Mouse (Mus musculus): ENCODE data around the gene Wfdc12. TPM values are rescaled to one million over a fixed set of nuclear protein-coding genes. Genes with fewer than 3 reads are reported as not detected.
"Not testable (repeated sequence)": the region's sequence is repeated elsewhere in the genome, so short reads cannot be mapped to it uniquely, and the experiment has no call there.

The Wfdc12 gene
- 0.22 TPM in 1 of 2 replicates, not detected in the other for polyA plus RNA-seq (2016; fragmentation: Nextera tagmentation; extraction: Ambion mirVana)

DNA sequence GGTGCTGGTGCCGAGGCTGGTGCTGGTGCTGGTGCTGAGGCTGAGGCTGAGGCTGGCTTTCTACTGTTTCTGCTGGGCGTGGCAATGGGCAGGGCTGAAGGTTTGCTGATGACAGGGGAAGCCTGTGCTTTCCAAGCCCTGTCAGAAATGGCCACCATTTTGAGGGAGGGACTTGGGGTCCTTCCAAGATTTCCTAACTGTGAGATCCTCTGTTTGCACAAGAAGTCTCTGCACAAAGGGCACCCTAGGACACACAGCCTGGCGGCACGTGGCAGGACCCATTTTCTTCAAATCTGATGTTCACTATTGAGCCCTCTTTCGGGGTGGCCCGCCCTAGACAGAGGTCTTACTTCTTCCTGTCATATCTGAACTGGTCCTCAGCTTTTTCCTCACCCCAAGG lies at the start of gene Wfdc12:
Gene Wfdc12, minus strand, starts transcription at position 33 of the 400 bp plus-strand sequence.
- Histone ChIP-seq H3K4me3 (no peak within 1 kb of the TSS), H3K27me3 (no peaks in the 10 kb centered on the region), H3K9me3 (no peaks in the 10 kb centered on the region), H3K36me3 (no peaks in the 10 kb centered on the region), H3K4me2 (replicated peaks) (no peak within 1 kb of the TSS), H3K4me1 (no peaks in the 10 kb centered on the region), H3K9ac (no peak within 1 kb of the TSS), H3K27ac (no peak within 1 kb of the TSS)
- WGBS, result 84% methylated on average over 6 of the region's 6 CpGs
- ATAC-seq (ENCODE audit: insufficient number of reproducible peaks, insufficient read depth, low FRiP score, low TSS enrichment), result no peak

DNA sequence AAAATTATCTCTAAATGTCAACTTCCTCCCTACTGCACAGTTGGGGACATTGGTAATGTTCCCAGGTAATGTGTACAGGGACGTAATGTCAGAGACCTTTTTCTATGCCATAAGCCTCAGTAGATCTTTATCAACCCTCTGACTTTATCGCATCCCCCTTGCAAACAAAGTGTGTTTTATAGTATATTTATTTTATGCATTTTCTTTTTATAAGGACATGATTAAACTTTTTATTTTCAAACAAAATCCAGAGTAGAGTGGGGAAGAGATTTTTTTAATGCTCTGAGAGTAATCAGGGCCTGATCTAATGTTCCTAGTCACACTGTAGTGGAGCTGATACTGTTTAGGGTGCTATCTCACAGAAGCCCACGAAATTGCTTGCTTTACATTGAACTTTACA lies 48.0 kb upstream of the Wfdc12 start, which contains the start of gene Svs2:
Gene Svs2, minus strand, starts transcription at position 101 of the 400 bp plus-strand sequence.
- no peak within 1 kb of the TSS for H3K9ac ChIP-seq
- WGBS, result 88% methylated on average over 3 of the region's 3 CpGs
- ATAC-seq (ENCODE audit: insufficient number of reproducible peaks, insufficient read depth, low FRiP score, low TSS enrichment), result no peak

DNA sequence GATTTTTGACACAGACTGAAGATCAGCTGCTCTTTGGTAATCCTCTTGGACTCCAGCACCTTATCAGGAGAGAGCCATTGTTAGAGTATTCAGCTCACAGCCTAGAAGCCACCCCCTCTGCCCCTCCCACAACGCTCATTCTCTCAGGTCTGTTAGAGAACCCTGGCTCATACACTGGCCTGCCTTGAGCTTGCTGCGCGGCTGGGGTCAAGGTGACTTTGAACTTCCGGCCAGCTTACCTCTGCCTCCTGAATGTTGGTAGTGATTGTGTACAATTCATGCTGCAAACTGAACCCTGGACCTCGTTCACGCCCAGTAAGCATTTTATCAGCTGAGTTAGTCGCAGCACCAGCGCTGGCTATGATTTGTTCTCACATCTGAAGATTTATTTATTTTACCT lies 42.3 kb upstream of the Wfdc12 start:
- Histone ChIP-seq H3K4me1 (no peaks in the 10 kb centered on the region), H3K36me3 (no peaks in the 10 kb centered on the region), H3K27me3 (no peaks in the 10 kb centered on the region), H3K27ac (no peak overlapping the region), H3K4me2 (replicated peaks) (no peak overlapping the region), H3K9ac (no peak overlapping the region), H3K9me3 (no peaks in the 10 kb centered on the region), H3K4me3 (no peak overlapping the region)
- WGBS, result 91% methylated on average over 8 of the region's 8 CpGs
- ATAC-seq (ENCODE audit: insufficient number of reproducible peaks, insufficient read depth, low FRiP score, low TSS enrichment), result no peak

More for the DNA sequence above, 48.0 kb upstream of the Wfdc12 start, which contains the start of gene Svs2:
- Histone ChIP-seq H3K4me3 (no peak within 1 kb of the TSS), H3K27me3 (0 out of 2 replicates have a peak, but pooled peaks cover 3% of the 10 kb centered on the region), H3K36me3 (no peaks in the 10 kb centered on the region), H3K9me3 (no peaks in the 10 kb centered on the region), H3K4me2 (replicated peaks) (no peak within 1 kb of the TSS), H3K27ac (no peak within 1 kb of the TSS), H3K4me1 (no peaks in the 10 kb centered on the region)

DNA sequence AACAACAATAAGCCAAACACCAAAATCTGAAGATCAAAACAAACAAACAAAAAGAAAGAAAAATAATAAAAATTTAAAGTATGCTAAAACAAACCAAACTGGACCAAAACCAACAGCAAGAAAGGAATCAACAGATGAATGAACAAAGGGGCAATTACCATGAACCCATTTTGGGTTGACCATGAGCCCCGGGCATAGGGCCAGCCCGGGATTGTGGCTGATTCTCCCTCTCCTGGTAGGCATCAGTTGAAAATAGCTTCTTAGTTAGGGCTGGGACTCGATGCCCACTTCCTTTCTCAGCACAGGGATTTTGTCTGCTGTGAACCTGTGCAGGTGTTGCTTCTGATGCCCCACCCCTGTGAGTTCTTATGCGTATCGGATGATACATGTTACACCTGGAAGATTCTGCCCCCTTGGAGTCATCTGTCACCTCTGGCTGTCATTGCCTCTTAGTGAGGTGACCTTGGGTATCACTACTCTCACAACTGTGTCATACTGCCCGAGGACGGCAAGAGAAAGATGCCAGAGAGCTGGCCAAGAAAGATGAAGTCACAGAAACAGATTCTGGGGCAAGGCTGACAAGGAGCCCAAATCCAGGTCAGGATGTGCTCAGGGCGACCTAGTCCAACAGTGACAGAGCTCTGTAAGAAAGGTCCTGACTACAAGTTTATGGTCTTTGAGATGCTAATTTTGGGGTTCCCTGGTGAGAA lies 38.1 kb upstream of the Wfdc12 start:
- Histone ChIP-seq H3K27me3 (no peaks in the 10 kb centered on the region), H3K4me1 (no peaks in the 10 kb centered on the region), H3K9me3 (no peaks in the 10 kb centered on the region), H3K27ac (no peak overlapping the region), H3K9ac (no peak overlapping the region), H3K4me3 (no peak overlapping the region), H3K36me3 (no peaks in the 10 kb centered on the region), H3K4me2 (replicated peaks) (no peak overlapping the region)
- no peak for ATAC-seq (ENCODE audit: insufficient number of reproducible peaks, insufficient read depth, low FRiP score, low TSS enrichment)
- 85% methylated on average over 8 of the region's 8 CpGs for WGBS

DNA sequence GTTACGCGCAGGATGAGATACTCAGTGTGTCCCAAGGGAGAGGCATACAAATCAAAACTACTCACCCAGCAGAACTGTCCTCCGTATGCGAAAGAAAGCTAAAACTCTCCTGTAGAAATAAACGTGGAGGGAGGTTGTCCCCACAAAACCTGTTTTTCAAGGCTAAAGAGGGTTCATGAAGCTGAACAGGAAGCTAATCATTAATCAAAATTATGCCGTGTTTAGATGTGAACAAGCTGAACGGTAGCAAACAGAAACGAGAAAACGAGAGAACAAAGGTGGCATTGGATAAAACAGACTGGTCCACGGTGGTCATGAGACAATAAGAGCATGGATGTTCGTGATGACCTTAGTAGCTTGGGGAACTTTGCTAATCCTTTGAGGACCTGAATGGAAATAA lies 31.1 kb upstream of the Wfdc12 start, which contains the start of gene Wfdc15b:
Gene Wfdc15b, minus strand, starts transcription at position 139 of the 400 bp plus-strand sequence.
- 70% methylated on average over 11 of the region's 11 CpGs for WGBS

DNA sequence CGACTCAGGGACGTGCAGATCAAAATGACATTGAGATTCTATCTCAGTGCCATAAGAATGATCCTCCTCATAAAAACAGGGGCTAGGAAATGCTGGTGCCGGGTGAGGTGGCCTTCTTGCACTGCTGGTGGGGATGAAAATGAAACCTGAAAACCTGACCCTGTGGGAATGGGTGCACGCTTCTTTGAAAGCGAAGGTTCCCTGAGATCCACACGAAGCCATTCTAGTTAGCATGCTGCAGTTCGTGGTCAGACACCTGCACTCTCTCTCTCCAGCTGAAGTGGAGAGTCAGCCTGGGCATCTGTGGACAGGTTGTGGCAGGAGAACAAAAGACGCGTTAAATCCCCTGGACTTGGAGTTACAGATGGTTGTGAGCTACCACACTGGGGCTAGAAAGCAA lies 28.9 kb upstream of the Wfdc12 start:
- no peak overlapping the region for H3K4me3 ChIP-seq
- H3K27me3 ChIP-seq, result no peaks in the 10 kb centered on the region
- H3K36me3 ChIP-seq, result no peaks in the 10 kb centered on the region
- H3K4me1 ChIP-seq, result no peaks in the 10 kb centered on the region
- no peaks in the 10 kb centered on the region for H3K9me3 ChIP-seq
- ATAC-seq (ENCODE audit: insufficient number of reproducible peaks, insufficient read depth, low FRiP score, low TSS enrichment), result no peak
- H3K4me2 ChIP-seq (replicated peaks), result no peak overlapping the region
- H3K27ac ChIP-seq, result no peak overlapping the region
- WGBS, result 83% methylated on average over 9 of the region's 9 CpGs
- no peak overlapping the region for H3K9ac ChIP-seq

More for the DNA sequence above, 31.1 kb upstream of the Wfdc12 start, which contains the start of gene Wfdc15b:
- Histone ChIP-seq H3K4me3 (no peak within 1 kb of the TSS), H3K27ac (no peak within 1 kb of the TSS), H3K4me2 (replicated peaks) (no peak within 1 kb of the TSS), H3K4me1 (no peaks in the 10 kb centered on the region), H3K9me3 (no peaks in the 10 kb centered on the region), H3K9ac (no peak within 1 kb of the TSS), H3K27me3 (no peaks in the 10 kb centered on the region), H3K36me3 (no peaks in the 10 kb centered on the region)
- ATAC-seq (ENCODE audit: insufficient number of reproducible peaks, insufficient read depth, low FRiP score, low TSS enrichment), result no peak

DNA sequence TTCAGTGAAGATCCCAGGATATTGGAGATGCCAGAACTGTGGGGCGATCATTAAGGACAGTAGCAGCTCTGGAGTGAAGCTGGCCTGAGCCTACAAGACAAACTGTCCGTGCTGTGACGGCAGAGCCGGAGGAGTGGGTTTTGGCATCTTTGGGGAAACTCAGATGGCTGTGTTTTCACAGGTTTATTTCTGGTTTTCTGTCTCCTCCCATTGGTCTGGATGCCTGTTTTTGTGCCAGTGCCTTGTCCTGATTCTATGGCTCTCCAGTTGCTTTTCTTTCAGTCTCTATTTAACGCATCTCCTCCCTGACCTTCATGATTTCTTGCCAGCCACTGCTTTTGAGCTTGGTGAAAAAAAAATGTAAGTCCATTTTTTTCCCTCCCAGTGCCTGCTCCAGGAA lies 22.3 kb upstream of the Wfdc12 start:
- WGBS, result 87% methylated on average over 5 of the region's 5 CpGs
- Histone ChIP-seq H3K4me2 (replicated peaks) (no peak overlapping the region), H3K27ac (no peak overlapping the region)

DNA sequence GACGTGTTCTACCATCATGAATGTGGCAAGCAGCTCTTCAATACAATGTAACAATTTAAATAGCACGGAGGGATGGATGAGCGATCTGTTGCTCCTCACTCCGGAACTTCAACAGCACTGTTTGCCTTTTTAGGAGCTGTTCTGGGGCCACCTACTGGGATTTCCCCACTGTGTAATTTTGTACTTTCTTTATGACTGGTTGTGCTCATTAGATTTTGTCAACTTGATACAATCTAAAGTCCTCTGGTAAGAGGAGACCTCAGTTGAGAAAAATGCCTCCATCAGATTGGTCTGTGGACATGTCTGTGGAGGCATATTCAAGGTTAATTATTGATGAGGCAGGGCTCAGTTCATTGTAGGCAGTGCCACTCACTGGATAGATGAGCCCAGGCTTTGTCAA lies 20.5 kb upstream of the Wfdc12 start:
- H3K9me3 ChIP-seq, result no peaks in the 10 kb centered on the region
- H3K4me2 ChIP-seq (replicated peaks), result no peak overlapping the region
- no peak overlapping the region for H3K27ac ChIP-seq
- no peak overlapping the region for H3K4me3 ChIP-seq
- WGBS, result 91% methylated on average over 4 of the region's 4 CpGs
- H3K27me3 ChIP-seq, result no peaks in the 10 kb centered on the region
- no peaks in the 10 kb centered on the region for H3K4me1 ChIP-seq
- no peak overlapping the region for H3K9ac ChIP-seq
- H3K36me3 ChIP-seq, result no peaks in the 10 kb centered on the region
- ATAC-seq (ENCODE audit: insufficient number of reproducible peaks, insufficient read depth, low FRiP score, low TSS enrichment), result no peak

More for the DNA sequence above, 22.3 kb upstream of the Wfdc12 start:
- Histone ChIP-seq H3K4me3 (no peak overlapping the region), H3K4me1 (no peaks in the 10 kb centered on the region), H3K27me3 (no peaks in the 10 kb centered on the region), H3K9ac (no peak overlapping the region), H3K36me3 (no peaks in the 10 kb centered on the region), H3K9me3 (no peaks in the 10 kb centered on the region)
- ATAC-seq (ENCODE audit: insufficient number of reproducible peaks, insufficient read depth, low FRiP score, low TSS enrichment), result no peak

DNA sequence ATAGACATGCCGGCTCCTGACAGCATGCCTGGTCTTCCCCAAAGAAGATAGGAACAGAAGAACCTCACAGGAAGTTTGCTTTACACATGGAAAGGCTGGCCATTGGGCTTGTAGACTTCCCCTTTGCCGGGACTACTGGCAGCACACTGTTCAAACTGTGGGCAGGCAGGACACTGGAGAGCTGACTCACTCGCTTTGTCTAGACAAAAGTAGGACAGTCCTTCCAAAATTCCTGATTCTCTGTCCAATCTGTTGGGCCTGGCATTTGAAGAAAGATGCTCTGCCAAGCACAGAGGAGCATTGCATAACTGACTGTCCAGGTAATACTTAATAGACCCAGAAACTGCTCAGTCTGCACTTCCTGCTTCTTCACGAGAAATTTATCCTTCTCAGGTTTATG lies 16.3 kb upstream of the Wfdc12 start:
- Histone ChIP-seq H3K9ac (no peak overlapping the region), H3K36me3 (no peaks in the 10 kb centered on the region), H3K4me1 (no peaks in the 10 kb centered on the region), H3K4me2 (replicated peaks) (no peak overlapping the region), H3K27ac (no peak overlapping the region), H3K27me3 (no peaks in the 10 kb centered on the region), H3K9me3 (no peaks in the 10 kb centered on the region), H3K4me3 (no peak overlapping the region)
- WGBS, result 76% methylated on average over 4 of the region's 4 CpGs
- ATAC-seq (ENCODE audit: insufficient number of reproducible peaks, insufficient read depth, low FRiP score, low TSS enrichment), result no peak

DNA sequence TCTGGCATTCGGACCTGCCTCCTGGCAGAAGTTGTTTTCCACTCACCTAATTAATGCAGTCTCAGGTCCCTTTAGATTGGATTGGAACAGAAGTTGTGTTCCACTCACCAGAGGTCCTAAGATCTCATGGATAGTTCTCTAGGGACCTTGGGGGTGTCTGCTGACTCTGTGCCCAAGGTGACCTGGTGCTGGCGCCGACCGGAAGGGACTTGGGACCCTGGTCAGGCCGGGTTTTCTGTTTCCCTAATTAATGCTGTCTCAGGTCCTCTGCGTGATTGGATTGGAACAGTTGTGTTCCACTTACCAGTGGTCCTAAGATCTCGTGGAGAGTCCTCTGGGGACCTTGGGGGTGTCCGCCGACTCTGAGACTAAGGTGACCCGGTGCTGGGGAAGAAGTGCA lies 15.6 kb upstream of the Wfdc12 start:
- H3K4me1 ChIP-seq, H3K36me3 ChIP-seq: not testable (repeated sequence)
- 92% methylated on average over 10 of the region's 10 CpGs for WGBS

DNA sequence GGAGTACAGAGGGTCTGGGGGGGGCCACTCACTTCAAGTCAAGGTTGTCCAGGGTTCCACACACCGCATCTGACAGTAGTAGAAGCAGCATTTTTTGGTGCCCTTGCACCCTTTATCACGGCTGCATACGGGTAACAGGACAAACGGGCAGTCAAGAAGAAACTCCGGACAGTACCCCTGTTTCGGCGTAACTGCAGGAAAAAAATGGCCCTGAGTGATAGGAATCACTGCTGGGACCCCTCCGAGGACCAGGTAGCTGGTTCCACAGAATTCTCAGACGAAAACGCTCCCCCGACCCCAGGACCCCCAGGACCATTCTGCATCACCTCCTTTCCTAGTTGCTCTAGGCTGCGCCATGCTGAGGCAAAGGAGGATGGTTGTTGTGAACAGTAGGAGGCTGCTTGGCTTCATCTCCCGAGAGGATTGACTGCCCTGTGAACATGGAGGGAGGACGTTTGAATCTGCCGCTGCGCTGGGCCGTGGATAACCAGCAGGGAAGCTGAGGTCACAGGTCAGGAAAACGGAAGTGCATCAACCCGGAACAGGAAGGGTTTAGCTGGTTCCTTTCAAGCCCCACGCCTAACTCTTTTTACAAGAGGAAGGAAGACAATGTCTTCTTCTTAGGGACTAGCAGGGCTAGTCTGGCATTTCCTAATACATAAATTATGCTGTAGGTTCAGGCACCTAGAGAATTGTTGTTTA lies 9.4 kb upstream of the Wfdc12 start, which contains the start of gene Wfdc15a:
Gene Wfdc15a, minus strand, starts transcription at position 505 of the 702 bp plus-strand sequence.
- no peaks in the 10 kb centered on the region for H3K27me3 ChIP-seq
- 76% methylated on average over 20 of the region's 20 CpGs for WGBS
- no peak within 1 kb of the TSS for H3K9ac ChIP-seq
- H3K4me1 ChIP-seq, result no peaks in the 10 kb centered on the region
- H3K4me3 ChIP-seq, result no peak within 1 kb of the TSS
- no peak within 1 kb of the TSS for H3K27ac ChIP-seq
- no peaks in the 10 kb centered on the region for H3K9me3 ChIP-seq
- ATAC-seq (ENCODE audit: insufficient number of reproducible peaks, insufficient read depth, low FRiP score, low TSS enrichment), result no peak
- H3K36me3 ChIP-seq, result no peaks in the 10 kb centered on the region
- H3K4me2 ChIP-seq (replicated peaks), result no peak within 1 kb of the TSS

More for the DNA sequence above, 15.6 kb upstream of the Wfdc12 start:
- H3K9ac ChIP-seq; H3K4me3 ChIP-seq; H3K27me3 ChIP-seq; H3K4me2 ChIP-seq (replicated peaks); H3K27ac ChIP-seq; H3K9me3 ChIP-seq; ATAC-seq (ENCODE audit: insufficient number of reproducible peaks, insufficient read depth, low FRiP score, low TSS enrichment): not testable (repeated sequence)

DNA sequence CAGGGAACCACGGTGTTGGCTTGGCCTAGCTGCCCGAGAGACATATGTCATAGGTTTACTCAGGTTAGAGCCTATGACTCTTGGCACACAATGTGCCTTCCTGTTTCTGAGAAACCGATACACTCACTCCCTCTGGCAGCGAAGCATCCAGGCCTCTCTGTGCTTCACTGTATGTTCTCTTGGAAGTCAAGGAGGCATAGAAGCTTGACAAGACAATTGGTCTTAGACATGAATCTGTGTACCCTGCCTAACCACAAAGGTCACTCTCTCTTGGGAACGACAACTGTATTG lies 6.2 kb upstream of the Wfdc12 start:
- H3K4me2 ChIP-seq (replicated peaks), result no peak overlapping the region
- H3K4me1 ChIP-seq, result no peaks in the 10 kb centered on the region
- H3K9me3 ChIP-seq, result no peaks in the 10 kb centered on the region
- H3K9ac ChIP-seq, result no peak overlapping the region
- H3K27me3 ChIP-seq, result no peaks in the 10 kb centered on the region
- no peak overlapping the region for H3K4me3 ChIP-seq
- WGBS, result 73% methylated on average over 5 of the region's 5 CpGs
- no peaks in the 10 kb centered on the region for H3K36me3 ChIP-seq
- H3K27ac ChIP-seq, result no peak overlapping the region
- no peak for ATAC-seq (ENCODE audit: insufficient number of reproducible peaks, insufficient read depth, low FRiP score, low TSS enrichment)

Data from embryonic facial prominence, embryonic 12.5 days (tissue).